Mouse (Mus musculus) left cerebral cortex, postnatal 10 days (tissue): ENCODE data around the gene Myo9a. TPM values are rescaled to one million over a fixed set of nuclear protein-coding genes. Genes with fewer than 3 reads are reported as not detected.
A peak's percentile ranks its signal among the peaks of the same experiment; 100 is the strongest.
"Not testable (repeated sequence)": the region's sequence is repeated elsewhere in the genome, so short reads cannot be mapped to it uniquely, and the experiment has no call there.

Source experiments
- DNase-seq, 2 experiments: peaks; one replicate each; pipeline ENCODE4 v3.0.0; 2021 to 2022; ENCODE audit warnings: low spot score in 2 of 2, mixed read lengths in 1 of 2; ENCODE audit errors: extremely low spot score in 1 of 2
- intact Hi-C: fragments of 180-260 bp; cut with DNase I; formaldehyde crosslinking; loops from one replicate; pipeline ENCODE4 v1.15.1; 2025
- total RNA-seq, 2 experiments: library from RNA; stranded (reverse); gene quantifications; 2 replicates each; pipeline ENCODE4 v1.2.3; 2021

The Myo9a gene
- total RNA-seq, 2 experiments from 2014 or later: 71.7 to 75.9 TPM

DNA sequence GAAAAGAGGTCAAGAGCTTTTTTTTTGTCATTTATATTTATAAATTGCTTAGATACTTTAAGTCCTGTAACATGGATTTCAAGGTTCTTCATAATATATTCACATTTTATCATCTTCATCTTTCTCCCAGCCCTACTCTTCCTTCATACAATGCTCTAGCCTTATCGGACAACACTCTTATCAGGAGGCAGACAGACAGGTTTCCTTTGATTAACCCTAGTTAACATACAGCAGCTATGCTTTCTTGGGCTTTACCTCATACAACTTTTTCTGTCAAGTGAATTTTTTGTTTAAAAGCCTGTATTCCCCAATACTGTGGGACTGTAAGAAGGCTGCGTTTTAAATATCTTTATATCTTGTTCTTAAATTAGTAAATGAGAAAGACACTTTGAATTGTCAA lies 2.3 kb upstream of the Myo9a start:
- intact Hi-C loops: no loop called here
- no peak for DNase-seq

DNA sequence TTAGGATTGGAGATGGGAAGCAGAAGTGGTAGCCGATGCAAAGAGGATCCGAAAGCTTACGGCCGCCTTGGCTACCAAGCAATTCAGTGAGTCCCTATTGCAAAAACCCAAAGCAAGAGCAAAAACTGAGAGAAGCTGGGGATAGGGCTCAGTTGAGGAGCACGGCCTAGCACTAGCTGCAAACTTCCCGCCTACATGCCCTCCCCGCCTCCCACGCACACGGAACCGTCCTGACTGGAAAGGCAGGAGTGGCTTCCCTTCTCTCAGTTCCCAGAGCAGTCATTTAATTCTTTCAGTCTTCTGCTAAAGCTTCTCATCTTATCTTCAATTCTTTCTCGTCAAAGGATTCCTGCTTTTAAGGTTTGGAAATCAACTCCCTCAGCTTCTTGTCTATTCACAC lies 1.7 kb upstream of the Myo9a start:
- intact Hi-C loops: no loop called here
- peak in 1 of 2 experiments; percentile 36 for DNase-seq

- DNase-seq: no peak
- intact Hi-C loops: loop anchor here (5.0 kb wide), 1 partner anchor 52 kb away; no protein-coding TSS in a partner anchor
These were observed 973 bp upstream of the Myo9a start for GRCm38 (mm10) chr9:59749581-59750265.

- intact Hi-C loops: loop anchor here (5.0 kb wide), 1 partner anchor 54 kb away; no protein-coding TSS in a partner anchor
- peak; percentile 51 to 89 for DNase-seq
These were observed 428 bp downstream of the Myo9a start for GRCm38 (mm10) chr9:59751066-59751581.

DNA sequence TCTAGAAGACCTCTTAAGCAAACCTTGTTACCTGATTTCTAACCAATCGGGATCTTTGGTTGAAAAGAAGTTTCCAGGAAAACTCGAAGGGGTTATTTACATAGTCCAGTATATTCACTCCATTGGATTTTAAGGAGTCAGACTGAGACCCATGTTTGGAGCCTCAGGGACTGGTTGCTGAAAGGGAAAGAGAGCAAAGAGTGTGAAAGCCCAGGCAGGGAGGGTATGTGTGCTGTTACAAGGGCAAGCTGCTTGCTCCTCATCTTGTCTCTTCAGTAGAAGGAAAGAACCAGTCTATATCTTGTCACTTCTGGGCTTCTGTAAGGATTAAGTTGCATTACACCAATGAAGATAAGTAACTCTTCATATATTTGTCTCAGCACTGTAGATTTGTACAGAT lies 1.3 kb downstream of the Myo9a start:
- intact Hi-C loops: loop anchor here (5.0 kb wide), 1 partner anchor 55 kb away; no protein-coding TSS in a partner anchor
- DNase-seq: no peak

DNA sequence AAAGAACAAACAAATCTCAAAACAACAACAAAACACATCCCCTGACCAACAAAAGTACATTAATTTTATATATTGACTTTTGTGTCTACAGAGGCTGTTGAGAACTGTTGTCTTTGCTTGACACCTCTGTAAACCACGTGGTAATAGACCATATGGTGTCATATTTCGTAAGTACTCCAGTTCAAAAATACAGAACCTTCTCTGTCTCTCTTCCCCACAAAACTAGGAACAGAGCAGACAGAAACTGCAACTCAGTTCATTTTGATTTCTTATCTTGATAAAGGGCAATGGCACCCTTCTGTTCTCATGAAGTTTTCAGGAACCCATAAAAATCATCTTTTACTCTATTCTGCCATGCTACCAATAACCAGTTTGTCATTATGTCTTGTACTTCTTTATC lies 4.5 kb downstream of the Myo9a start:
- intact Hi-C loops: no loop called here
- no peak for DNase-seq

- DNase-seq, intact Hi-C loops: not testable (repeated sequence)
These were observed 6.3 kb downstream of the Myo9a start for GRCm38 (mm10) chr9:59757016-59757415.

- no peak for DNase-seq
- intact Hi-C loops: no loop called here
These were observed 9.8 kb downstream of the Myo9a start for GRCm38 (mm10) chr9:59760515-59760914.

DNA sequence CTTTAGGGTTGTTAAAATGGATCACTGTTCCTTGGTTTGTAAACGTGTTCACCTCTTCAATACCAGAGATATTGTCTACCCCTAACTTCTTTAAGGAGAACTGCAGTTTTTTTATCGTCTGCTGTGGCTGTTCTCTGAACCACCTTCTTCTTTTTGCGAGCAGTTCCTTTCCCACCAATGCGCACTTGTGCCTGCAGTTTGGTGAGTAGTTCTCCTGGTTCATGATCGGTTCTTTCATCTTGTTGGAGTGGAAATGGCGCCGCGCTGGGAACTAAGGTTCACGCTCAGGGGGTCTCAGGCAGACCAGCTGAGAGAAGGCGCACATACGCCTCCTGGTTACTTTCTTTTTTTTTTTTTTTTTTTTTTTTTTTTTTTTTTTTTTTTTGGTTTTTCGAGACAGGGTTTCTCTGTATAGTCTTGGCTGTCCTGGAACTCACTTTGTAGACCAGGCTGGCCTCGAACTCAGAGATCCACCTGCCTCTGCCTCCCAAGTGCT lies 16.3 kb downstream of the Myo9a start:
- DNase-seq, intact Hi-C loops: not testable (repeated sequence)

GRCm38 (mm10) chr9:59806046-59806774 lies 55.5 kb downstream of the Myo9a start:
- intact Hi-C loops, DNase-seq: not testable (repeated sequence)

GRCm38 (mm10) chr9:59884551-59884950 lies 133.9 kb downstream of the Myo9a start:
- DNase-seq: no peak
- intact Hi-C loops: no loop called here

DNA sequence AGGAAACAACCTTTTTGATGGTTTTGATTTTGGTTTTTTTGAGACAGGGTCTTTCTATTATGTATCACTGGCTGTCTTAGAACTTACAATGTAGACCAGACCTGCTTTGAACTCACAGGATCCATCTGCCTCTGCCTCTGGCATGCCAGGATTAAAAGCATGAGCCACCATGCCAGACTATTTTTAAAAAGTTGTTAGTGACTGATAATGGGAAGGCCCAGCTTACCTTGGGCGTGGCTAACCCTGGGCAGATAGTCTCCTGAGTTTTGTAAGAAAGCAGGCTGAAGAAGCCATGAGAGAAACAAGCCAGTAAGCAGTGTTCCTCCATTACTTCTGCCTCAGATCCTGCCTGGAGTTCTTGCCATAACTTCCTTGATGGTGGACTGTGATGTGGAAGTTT lies 152.7 kb downstream of the Myo9a start:
- intact Hi-C loops: no loop called here
- DNase-seq: no peak

- DNase-seq: no peak
- intact Hi-C loops: no loop called here
These were observed 164.1 kb downstream of the Myo9a start for GRCm38 (mm10) chr9:59914761-59915160.

DNA sequence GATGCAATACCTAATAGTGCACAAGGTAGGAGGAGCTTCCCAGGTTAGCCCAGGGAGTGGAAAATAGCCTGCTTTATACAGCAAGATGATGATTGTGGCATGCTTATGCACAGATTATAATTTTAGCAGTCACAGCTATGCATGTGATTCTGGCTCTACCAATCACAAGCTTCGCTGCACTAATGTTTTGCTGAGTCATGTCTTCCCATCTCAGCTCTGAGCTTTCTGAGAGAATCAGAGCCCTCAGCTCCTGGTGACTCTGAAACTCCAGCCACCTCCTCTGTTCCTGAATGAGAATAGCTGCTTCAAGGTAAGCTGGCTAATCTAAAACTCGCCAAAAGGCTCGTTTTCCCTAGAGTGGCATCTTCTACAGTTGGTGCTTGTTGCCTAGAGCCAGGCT lies 179.6 kb downstream of the Myo9a start:
- DNase-seq: no peak
- intact Hi-C loops: no loop called here

DNA sequence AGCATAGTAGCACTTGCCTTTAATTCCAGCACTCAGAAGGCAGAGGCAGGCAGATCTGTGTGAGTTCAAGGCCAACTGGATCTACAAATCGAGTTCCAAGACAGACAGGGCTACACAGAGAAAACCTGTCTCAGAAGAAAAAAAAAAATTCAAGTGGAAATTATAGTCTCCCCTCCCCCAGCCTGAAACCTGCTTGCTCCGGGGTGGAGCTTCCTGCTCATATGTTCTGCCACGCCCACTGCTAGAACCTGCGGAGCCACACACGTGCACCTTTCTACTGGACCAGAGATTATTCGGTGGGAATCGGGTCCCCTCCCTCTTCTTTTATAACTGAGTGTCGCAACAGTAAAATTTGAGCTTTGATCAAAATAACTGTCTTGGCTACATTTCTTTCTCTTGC lies 185.2 kb downstream of the Myo9a start:
- intact Hi-C loops: loop anchor here (1.0 kb wide), 1 partner anchor 12 kb away; no protein-coding TSS in a partner anchor
- DNase-seq: not testable (repeated sequence)

DNA sequence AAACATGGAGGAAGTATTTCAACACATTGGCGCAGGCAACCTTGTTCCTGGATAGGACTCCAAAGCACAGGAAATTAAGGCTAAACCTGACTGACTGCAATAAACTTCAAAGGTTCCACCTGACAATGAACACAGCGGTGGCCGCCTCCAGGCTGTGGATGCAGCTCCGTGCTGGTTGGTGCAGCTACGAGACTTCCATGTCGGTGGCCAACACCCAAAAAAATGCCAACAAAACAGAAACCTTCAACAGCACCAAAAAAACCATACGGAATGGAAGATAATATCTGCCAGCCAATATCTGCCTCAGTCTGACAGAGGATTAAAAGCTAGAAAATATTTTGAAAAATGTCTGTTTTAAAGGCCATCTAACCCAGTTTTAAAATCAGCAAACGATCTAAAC lies 187.8 kb downstream of the Myo9a start:
- DNase-seq: peak in 1 of 2 experiments; percentile 65
- intact Hi-C loops: no loop called here

GRCm38 (mm10) chr9:59939691-59940090 lies 189.0 kb downstream of the Myo9a start:
- DNase-seq: no peak
- intact Hi-C loops: no loop called here

DNA sequence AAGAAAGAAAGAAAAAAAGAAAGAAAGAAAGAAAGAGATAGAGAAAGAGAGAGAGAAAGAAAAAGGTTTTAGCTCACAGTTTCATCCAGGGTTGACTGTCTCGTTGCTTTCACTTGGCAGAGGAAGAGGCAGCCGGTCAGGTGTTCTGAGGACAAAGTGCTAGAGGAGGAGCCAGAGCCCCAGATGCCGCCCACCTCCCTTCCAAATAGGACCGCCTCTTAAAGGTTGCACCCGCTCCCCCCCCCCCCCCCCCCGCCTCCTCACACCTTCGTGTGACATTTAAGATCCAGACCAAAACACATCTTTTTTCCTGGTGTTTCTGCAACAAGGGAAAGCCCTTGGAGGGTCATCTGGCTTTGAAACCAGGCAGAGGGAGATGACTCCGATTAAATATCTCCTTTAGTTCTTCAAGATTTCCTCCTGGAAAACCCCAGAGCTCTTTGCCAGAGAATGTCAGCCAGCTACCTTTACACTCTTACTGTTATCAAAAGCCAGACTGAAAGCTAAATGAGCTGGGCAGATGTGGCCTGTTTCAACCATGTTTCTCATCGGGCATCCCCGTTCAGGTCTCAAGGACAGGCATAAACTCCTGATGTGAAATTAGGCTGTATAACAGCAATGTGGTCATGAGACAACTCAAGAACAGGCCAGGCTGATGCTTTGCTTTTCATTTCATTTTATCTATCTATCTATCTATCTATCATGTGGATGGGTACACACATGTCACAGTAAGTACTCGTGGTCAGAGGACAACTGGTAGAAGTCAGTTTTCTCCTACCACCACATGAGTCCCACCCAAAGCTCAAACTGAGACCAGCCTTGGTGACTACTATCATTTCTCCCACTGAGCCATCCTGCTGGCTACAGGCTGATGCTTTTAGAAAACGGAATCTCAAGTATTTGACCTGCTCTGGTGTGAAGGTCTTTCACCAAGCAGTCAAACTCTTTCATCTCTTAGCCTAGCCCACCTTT lies 190.5 kb downstream of the Myo9a start:
- no peak for DNase-seq

DNA sequence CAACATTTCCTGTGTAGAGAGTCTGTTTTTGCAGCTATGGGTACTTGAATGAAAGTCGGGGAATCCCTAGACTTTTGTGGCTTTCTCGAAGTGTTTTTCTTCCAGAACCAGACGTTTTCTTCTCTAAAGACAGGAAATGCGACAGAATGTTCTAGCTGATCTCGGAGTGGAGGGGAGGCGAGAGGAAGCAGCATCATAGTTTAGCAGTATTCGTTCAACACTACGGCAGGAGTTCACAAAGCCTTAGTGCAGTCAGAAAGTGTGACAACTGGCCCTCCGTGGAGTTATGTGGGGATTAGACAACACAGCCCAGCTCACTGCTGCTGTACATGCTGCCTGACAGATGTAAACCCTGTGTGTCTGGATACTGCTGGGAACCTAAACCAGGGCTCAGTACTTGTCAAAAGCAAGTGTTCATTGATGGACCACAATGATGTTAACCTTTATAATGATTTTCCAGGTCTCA lies 191.2 kb downstream of the Myo9a start:
- DNase-seq: no peak
- intact Hi-C loops: no loop called here

More for the DNA sequence above, 190.5 kb downstream of the Myo9a start:
- intact Hi-C loops: no loop called here
